Mouse (Mus musculus) thymus, adult 2 months (tissue): Measurements from ENCODE around the gene Bex4. TPM values are rescaled to one million over a fixed set of nuclear protein-coding genes. Genes with fewer than 3 reads are reported as not detected.

Source experiments
- DNase-seq: peaks from one replicate; pipeline ENCODE4 v3.0.0; 2021
- H3K27ac ChIP-seq: fragments of 200-500 bp; 2 replicates; pipeline ENCODE4 v1.5.1; 2012; ENCODE audit warnings: low read length, control low read depth; ENCODE audit not compliant: control insufficient read depth, insufficient read depth
- H3K27me3 ChIP-seq: fragments of 200-500 bp; 2 replicates; pipeline ENCODE4 v1.6.1; 2012; ENCODE audit warnings: mild to moderate bottlenecking, low read length, moderate library complexity, mixed read lengths; ENCODE audit not compliant: control insufficient read depth, insufficient read depth
- H3K36me3 ChIP-seq: fragments of 200-500 bp; 2 replicates; pipeline ENCODE4 v1.6.1; 2012; ENCODE audit warnings: mild to moderate bottlenecking, low read length, moderate library complexity; ENCODE audit not compliant: control insufficient read depth, insufficient read depth
- H3K4me1 ChIP-seq: fragments of 200-500 bp; replicated peaks from 2 replicates; pipeline ENCODE4 v1.6.1; 2012; ENCODE audit warnings: low read length; ENCODE audit not compliant: control insufficient read depth, insufficient read depth
- H3K4me3 ChIP-seq: fragments of 200-500 bp; 2 replicates; pipeline ENCODE4 v1.5.1; 2012; ENCODE audit warnings: mild to moderate bottlenecking, low read length, control low read depth, moderate library complexity; ENCODE audit not compliant: control insufficient read depth, insufficient read depth
- CTCF ChIP-seq: fragments of 200-500 bp; IDR thresholded peaks from 2 replicates; pipeline ENCODE4 v1.5.1; 2012; ENCODE audit warnings: mild to moderate bottlenecking, control low read depth, low read length, moderate library complexity, borderline replicate concordance; ENCODE audit not compliant: control insufficient read depth, poor library complexity, insufficient read depth; ENCODE audit errors: extremely low read depth
- POLR2A ChIP-seq: fragments of 200-500 bp; IDR thresholded peaks from 2 replicates; pipeline ENCODE4 v1.6.1; 2012; ENCODE audit warnings: mild to moderate bottlenecking, low read length, control low read depth, moderate library complexity; ENCODE audit not compliant: control insufficient read depth, poor library complexity, insufficient read depth; ENCODE audit errors: extremely low read depth
- WGBS: fragments of 180-500 bp; shearing (Covaris S2); methylation state at CpG from one replicate; pipeline ENCODE4 v1.1.7; 2018; 5-methylcytosine and 5-hydroxymethylcytosine counted together
- polyA plus RNA-seq: library from polyadenylated mRNA; depleted of rRNA; stranded (reverse); fragments of >200 nt; gene quantifications from 2 replicates; pipeline ENCODE4 v1.2.3, GENCODE M21; 2012; rRNA removed

Gene Bex4
- polyA plus RNA-seq, 1 experiment: not detected

GRCm38 (mm10) chrX:136180897-136181553 lies 42.2 kb downstream of the Bex4 start:
- TF ChIP-seq CTCF (no peak), POLR2A (no peak)
- Histone ChIP-seq H3K27me3 (no peaks in the 10 kb centered on the region), H3K27ac (no peak overlapping the region), H3K4me1 (no peaks in the 10 kb centered on the region), H3K4me3 (no peak overlapping the region), H3K36me3 (no peaks in the 10 kb centered on the region)
- WGBS: 25% methylated on average over 11 of the region's 11 CpGs
- peak; percentile 3 for DNase-seq

- no peak for DNase-seq
- H3K27ac ChIP-seq: no peak overlapping the region
- H3K27me3 ChIP-seq: no peaks in the 10 kb centered on the region
- no peaks in the 10 kb centered on the region for H3K36me3 ChIP-seq
- TF ChIP-seq CTCF (no peak), POLR2A (no peak)
- 100% methylated on average over 1 of the region's 1 CpGs for WGBS
- H3K4me1 ChIP-seq: no peaks in the 10 kb centered on the region
- H3K4me3 ChIP-seq: no peak overlapping the region
Observed at GRCm38 (mm10) chrX:136183107-136183506, 44.3 kb downstream of the Bex4 start.

Other genes starting within 250 kb of the Bex4 start
- gene Arxes2, start 145.2 kb upstream of the Bex4 start, polyA plus RNA-seq: 4.8 and 6.2 TPM in 2 replicates
- gene Arxes1, start 105.6 kb upstream of the Bex4 start, polyA plus RNA-seq: 0.35 and 0.71 TPM in 2 replicates
- gene Bex2, start 70.8 kb upstream of the Bex4 start, polyA plus RNA-seq: 0.64 and 1.1 TPM in 2 replicates
- gene Nxf3, start 53.7 kb upstream of the Bex4 start, polyA plus RNA-seq: 0.03 TPM in 1 of 2 replicates, not detected in the other
- 0.96 and 1.2 TPM in 2 replicates for gene Tceal8, start 33.3 kb downstream of the Bex4 start, polyA plus RNA-seq
- 0.12 TPM in 1 of 2 replicates, not detected in the other for gene Tceal5, start 64.9 kb downstream of the Bex4 start, polyA plus RNA-seq
- gene Tceal7, start 75.8 kb downstream of the Bex4 start, polyA plus RNA-seq: not detected in 2 replicates
- gene Bex1, start 76.5 kb downstream of the Bex4 start, polyA plus RNA-seq: 1.5 and 2.1 TPM in 2 replicates
- 4.6 and 7.7 TPM in 2 replicates for gene Tceal9, start 106.1 kb downstream of the Bex4 start, polyA plus RNA-seq
- 46.3 and 55.0 TPM in 2 replicates for gene Bex3, start 131.3 kb downstream of the Bex4 start, polyA plus RNA-seq